Mouse (Mus musculus) c-Kit-positive CD71-positive TER-119-positive erythroid progenitor cells, embryonic 14.5 days (primary cell): ENCODE data around the gene Psmd6.

Experiments
- DNase-seq: peaks from one replicate; pipeline ENCODE4 v3.0.0-alpha.2; 2013; ENCODE audit warnings: low spot score

Psmd6 gene

GRCm38 (mm10) chr14:14120230-14121096, at the start of gene Psmd6:
Gene Psmd6 (minus strand): TSS chr14:14120984.
- DNase-seq: peak; percentile 80

GRCm38 (mm10) chr14:14110710-14111109, 10.1 kb downstream of the Psmd6 start:
- DNase-seq: no peak

GRCm38 (mm10) chr14:14104930-14105318, 15.9 kb downstream of the Psmd6 start:
- DNase-seq: no peak

DNA sequence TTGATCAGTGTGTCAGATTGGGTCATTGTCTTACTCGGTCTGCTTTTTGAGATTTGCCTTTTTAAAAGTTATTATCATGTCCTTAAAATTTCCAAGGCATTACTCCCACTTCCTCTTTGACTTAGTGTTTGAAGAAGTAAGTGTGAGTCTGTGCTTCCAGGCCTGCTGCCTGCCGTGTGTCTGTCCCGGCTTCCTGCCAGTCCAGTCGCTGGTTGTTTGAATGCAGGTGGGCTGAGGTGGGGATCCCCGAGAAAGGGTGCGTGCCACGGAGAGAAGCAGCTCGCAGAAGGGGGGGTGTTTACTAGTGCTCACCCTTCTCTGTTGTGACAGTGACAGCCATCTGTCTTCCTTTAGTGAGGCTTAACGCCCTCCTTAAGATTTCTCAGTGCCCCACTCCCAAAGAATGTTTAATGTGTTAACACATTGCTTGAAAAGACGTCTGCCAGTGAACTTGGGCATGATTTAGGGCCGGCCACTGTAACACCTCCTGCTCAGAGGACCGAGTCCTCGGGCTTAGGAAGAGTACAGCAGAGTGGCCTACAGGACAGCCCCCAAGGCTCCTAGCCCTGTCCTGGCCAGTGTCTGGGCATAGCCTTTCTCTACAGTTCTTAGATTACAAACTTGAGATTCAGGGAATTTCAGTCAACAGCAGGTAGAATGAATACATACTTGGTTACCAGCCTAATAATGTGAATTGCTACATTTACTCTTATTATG, 16.4 kb downstream of the Psmd6 start:
- DNase-seq: no peak

DNA sequence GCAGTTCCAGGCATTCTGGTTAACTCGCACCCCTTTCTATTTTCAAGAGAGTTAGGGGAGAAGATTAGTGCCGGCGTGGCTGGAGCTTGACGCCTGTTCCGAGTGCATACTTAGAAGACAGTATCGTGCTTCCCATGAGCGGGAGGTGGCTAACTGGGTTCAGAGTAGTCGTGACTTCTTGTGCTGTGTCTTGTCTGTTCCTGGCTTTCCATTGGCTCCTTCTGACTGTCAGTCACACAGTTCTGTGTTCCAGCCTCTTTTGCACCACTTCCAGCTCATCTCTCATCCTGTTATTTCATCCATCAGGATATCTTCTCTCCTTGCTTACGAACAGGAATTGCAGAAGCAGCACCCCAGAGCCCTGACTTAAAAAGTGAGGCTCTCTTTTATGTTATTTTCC, 19.5 kb downstream of the Psmd6 start:
- DNase-seq: no peak

DNA sequence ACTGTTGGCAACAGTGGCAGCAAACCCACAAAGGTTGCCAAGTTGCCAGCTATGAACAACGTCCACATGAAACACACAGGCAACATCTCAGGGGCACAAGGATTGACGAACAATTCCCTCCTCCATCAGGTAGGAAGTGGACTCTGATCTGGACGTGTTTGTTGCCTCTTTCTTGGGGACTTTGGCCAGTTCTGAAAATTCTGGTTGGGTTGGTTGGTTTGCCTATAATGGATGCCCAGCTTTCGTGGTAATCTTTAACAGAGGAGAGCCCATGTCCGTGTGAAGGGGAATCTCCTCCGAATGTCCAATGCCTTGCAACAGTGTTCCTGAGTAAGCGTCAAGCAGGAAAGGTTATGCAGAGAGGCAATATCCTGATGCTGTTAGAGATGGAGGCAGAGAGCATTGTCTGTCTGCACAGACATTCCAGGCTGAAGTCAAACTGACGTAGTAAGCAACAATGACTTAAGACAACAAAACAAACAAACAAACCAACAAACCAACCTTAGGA, 20.0 kb downstream of the Psmd6 start:
- DNase-seq: no peak

DNA sequence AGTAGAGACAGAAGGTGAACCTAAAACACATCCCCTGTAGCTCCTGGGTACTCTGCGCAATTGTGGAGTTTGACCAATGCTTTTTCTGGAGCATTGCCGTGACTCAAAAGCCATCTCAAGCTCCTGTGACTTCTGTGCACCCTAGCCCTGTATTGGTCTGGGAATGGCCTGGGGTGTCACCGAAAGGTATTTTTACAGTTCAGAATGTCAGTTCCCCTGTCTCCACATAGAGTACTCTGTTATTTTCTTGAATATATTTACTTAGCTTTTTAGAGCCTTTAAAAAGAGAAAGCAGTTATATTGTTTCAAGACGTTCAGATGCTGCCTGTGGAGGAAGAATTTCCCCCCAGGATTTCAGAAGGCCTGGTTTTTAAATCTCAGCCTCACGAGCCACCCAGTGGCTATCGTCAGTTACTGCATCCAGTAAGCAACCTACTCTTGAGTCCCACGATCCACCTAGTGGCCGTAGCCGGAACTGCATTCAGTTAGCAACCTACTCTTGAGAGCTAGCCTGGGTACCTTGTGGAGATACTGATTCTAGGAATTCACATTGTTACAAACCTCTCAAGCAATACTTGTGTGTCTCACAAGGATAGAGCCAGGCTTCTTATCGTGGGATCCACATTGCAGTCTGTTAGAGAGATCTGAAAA, 22.3 kb downstream of the Psmd6 start:
- peak; percentile 92 for DNase-seq

DNA sequence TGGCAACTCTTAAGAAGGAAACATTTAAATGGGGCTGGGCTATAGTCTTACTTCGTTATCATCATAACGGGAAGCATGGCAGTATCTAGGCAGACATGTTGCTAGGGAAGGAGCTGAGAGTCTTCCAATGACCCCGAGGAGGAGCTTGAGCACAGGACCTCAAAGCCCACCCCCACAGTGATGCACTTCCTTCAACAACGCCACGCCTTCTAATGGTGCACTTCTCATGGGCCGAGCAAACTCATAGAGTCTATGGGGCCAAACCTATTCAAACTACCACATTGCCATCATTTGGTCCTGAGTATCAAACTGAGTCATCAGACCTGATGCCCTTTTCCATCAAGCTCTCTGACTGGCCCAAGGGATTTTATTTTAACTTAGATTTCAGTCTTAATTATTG, 30.2 kb downstream of the Psmd6 start:
- no peak for DNase-seq

DNA sequence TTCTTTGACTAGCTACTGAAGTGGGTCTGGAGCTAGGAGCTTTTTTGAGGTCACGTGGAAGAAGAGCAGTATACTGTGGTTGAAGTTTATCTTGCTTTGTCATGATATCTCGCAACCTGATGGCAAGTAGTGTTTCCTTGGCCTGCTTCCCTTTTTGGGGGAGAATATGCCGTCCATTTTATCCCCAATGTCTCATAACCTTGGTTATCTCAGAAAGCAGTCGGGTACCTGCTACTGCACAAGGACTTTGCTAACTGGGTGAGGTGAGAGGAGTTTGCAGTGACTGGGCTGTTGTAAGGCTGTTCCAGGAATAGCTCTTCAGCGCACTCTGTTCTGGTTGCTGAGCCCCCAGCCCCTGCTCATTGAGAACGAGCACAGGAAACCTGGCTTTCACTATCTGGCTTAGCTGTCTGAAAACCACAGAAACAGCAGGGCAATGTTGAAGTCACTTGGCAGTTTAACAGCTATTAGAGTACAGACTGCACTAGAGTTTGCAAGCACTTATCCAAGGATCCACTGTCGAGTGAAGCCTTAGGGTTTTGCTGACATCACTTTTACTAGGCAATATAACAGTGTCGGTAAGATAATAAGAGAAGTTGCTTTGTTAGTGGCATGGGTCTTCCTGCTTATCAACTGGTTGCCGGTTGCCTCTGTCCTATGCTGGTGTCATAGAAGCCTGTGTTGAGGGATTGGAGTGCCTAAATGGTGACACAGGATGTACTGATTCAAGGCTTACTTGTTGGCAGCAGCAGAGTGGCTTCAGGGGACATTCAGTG, 32.6 kb downstream of the Psmd6 start:
- no peak for DNase-seq

GRCm38 (mm10) chr14:14087348-14087747, 33.4 kb downstream of the Psmd6 start:
- DNase-seq: no peak

DNA sequence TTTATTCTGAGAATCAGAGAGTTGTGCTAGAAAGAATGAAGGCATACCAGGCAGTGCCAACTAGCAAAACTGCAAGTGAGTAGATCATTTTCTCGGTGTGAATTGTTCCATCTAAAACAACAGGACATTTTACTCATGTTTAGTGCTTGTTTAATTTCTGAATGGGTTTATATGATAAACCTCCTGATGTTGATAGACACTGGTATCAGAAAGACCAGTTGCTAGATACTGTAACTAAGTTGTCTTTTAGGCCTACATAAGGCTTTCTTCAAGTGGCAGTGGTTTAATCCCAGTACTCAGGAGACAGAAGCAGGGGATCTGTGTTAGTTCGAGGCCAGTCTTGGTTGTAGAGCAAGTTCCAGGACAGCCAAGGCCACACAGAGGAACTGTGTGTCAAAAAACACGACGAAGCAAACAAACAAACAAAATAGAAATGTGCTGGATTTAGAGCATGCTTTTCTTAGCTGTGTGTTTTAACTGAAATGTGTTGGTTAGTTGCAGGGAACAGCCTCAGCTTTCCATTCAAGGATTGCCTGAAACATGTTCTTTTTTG, 34.0 kb downstream of the Psmd6 start:
- no peak for DNase-seq

DNA sequence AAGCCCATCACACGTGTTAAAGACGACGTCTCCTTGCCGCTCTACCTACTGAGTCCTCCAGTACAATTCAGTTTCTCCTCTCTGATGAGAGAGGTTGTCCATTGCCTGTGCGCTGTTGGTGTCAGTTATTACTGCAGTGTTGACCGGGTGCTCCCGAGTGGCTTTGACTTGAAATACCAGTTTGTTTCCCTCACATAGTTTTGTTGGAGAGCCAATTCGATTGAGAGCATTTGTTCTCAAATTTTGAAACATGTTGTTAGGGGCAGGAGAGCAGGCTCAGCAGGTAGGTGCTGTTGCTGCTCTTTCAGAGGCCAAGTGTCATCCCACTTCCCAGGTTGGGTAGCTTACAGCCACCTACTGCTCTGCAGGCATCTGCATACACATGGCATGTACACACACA, 37.0 kb downstream of the Psmd6 start:
- DNase-seq: no peak

GRCm38 (mm10) chr14:14080604-14081194, 40.1 kb downstream of the Psmd6 start:
- no peak for DNase-seq

- no peak for DNase-seq
These were observed 49.3 kb downstream of the Psmd6 start for GRCm38 (mm10) chr14:14071456-14071855.

DNA sequence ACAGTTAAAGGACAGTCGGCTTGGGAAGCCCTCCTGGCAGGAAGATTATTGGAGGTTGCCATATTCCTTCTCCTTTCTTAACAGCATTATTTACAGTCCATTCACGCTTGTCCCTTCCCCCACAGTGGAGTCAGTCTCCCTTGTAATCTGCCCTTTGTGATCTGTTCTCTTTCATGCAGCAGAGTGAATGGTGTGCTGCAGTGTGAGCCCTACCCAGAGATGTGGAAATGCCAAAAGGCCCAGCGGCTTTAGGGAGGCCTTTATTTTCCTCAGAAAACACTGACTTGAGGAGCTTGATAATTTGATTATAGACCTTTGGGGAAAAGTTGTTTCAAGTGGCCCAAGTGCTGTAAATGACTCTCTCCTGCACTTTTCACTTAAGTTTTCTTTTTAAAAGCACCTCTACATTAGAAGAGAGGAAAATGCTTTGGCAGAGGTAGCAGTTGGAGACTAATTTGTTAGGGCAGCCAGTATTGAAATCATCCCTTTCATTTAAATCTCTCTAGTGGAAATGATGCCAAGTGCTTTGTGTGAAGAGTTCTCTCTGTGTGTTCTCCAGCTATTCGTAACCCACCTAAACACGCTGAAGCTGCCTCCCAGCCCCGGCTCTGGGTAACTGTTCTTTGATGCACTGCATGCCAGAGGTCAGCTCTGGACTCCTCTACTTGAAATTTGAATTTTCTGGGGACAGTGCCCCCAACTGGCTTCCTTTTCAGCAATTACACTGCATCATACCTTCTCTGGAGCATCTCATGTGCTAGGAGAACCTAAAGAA, 50.1 kb downstream of the Psmd6 start:
- no peak for DNase-seq

DNA sequence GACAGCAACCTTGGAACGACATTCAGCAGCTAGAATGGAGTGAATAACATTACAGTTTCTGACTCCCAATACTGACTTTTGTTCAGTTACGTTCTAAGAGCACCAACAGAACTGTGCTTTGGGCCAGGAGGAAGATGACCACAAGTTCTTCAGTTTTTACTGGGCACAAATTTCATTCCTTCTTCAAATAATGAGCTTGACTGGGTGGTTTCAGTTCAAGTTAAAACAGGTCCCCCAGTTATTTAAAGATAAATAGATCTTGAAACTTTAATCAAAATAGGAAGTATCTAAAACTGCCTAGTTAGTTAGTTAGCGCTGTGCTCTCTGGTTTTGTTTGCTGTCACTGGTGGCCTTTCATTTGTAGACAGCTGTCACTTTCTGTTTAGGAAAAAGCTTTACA, 52.2 kb downstream of the Psmd6 start:
- DNase-seq: no peak

- no peak for DNase-seq
These were observed 52.9 kb downstream of the Psmd6 start for GRCm38 (mm10) chr14:14067648-14068472.

- DNase-seq: no peak
These were observed 54.5 kb downstream of the Psmd6 start for GRCm38 (mm10) chr14:14066241-14066640.

DNA sequence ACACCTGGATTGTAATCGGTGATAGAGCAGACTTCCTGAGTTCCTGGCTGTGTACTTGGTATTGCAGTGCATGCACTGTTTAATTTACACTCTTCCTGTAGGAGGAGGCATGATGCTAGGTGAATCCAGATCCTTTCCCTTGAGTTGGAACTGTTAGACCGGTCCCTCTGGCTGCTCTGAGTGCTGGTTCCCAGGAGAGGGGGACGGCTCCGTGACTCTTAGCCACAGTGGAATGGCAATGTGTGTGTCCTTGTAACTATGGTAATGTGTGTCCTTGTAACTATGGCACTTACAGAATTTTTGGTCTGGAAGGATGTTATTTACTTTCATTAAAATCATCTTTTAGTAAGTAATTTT, 55.7 kb downstream of the Psmd6 start:
- no peak for DNase-seq
